Mouse (Mus musculus): ENCODE measurements at regions not wholly inside any gene's neighbourhood (a gene's known extent, or its start where the extent isn't known, plus 50 kb on each side); places are given as distances from the start of the nearest gene placed in this dataset.

- H3K4me3 ChIP-seq (ENCODE audit: low read length): no peak overlapping the region
- H3K27me3 ChIP-seq (replicated peaks; ENCODE audit: control insufficient read depth, insufficient read depth, low read length): no peaks in the 10 kb centered on the region
- H3K27ac ChIP-seq (ENCODE audit: low read depth, low read length): no peak overlapping the region
- 81% methylated on average over 6 of the region's 6 CpGs for WGBS
- ATAC-seq: no peak
- H3K9me3 ChIP-seq (ENCODE audit: control insufficient read depth, low read length): peaks cover 3% of the 10 kb centered on the region
- H3K4me1 ChIP-seq (ENCODE audit: control insufficient read depth, insufficient read depth, low read depth, low read length): peaks cover 5% of the 10 kb centered on the region; the same call in 1 of the 2 replicates
- H3K36me3 ChIP-seq (ENCODE audit: control insufficient read depth, insufficient read depth, low read length): no peaks in the 10 kb centered on the region
- H3K4me2 ChIP-seq (ENCODE audit: low read length): no peak overlapping the region
- H3K9ac ChIP-seq (ENCODE audit: low read depth, low read length): no peak overlapping the region
Measured at GRCm38 (mm10) chr3:65457931-65458330, 65.5 kb upstream of the Ssr3 start.

- Histone ChIP-seq H3K4me3 (ENCODE audit: low read length) (no peak overlapping the region), H3K9me3 (ENCODE audit: control insufficient read depth, low read length) (peaks cover 3% of the 10 kb centered on the region), H3K36me3 (ENCODE audit: control insufficient read depth, insufficient read depth, low read length) (no peaks in the 10 kb centered on the region), H3K27me3 (replicated peaks; ENCODE audit: control insufficient read depth, insufficient read depth, low read length) (no peaks in the 10 kb centered on the region), H3K9ac (ENCODE audit: low read depth, low read length) (no peak overlapping the region), H3K4me1 (ENCODE audit: control insufficient read depth, insufficient read depth, low read depth, low read length) (peaks cover 5% of the 10 kb centered on the region; the same call in 1 of the 2 replicates), H3K27ac (ENCODE audit: low read depth, low read length) (peak overlapping the region; percentile 77), H3K4me2 (ENCODE audit: low read length) (peak overlapping the region; percentile 13; the same call in 1 of the 2 replicates)
- WGBS: 25% methylated on average over 14 of the region's 14 CpGs
- peak; percentile 99 for ATAC-seq
Measured at GRCm38 (mm10) chr3:65455597-65456284, 63.3 kb upstream of the Ssr3 start.

- Histone ChIP-seq H3K9ac (ENCODE audit: low read depth, low read length) (no peak overlapping the region), H3K27ac (ENCODE audit: low read depth, low read length) (no peak overlapping the region), H3K4me2 (ENCODE audit: low read length) (no peak overlapping the region), H3K36me3 (ENCODE audit: control insufficient read depth, insufficient read depth, low read length) (no peaks in the 10 kb centered on the region), H3K4me1 (ENCODE audit: control insufficient read depth, insufficient read depth, low read depth, low read length) (peaks cover 2% of the 10 kb centered on the region; the same call in 1 of the 2 replicates), H3K4me3 (ENCODE audit: low read length) (no peak overlapping the region), H3K27me3 (replicated peaks; ENCODE audit: control insufficient read depth, insufficient read depth, low read length) (no peaks in the 10 kb centered on the region), H3K9me3 (ENCODE audit: control insufficient read depth, low read length) (peaks cover 3% of the 10 kb centered on the region)
- no peak for ATAC-seq
- 98% methylated on average over 7 of the region's 7 CpGs for WGBS
Measured at GRCm38 (mm10) chr3:65454301-65454700, 61.9 kb upstream of the Ssr3 start.

- 88% methylated on average over 1 of the region's 1 CpGs for WGBS
- H3K4me2 ChIP-seq (ENCODE audit: low read length): no peak overlapping the region
Measured at GRCm38 (mm10) chr3:65449176-65449575, 56.8 kb upstream of the Ssr3 start.

GRCm38 (mm10) chr3:65443701-65444100 is 51.3 kb upstream of the Ssr3 start:
- WGBS: 47% methylated on average over 1 of the region's 1 CpGs

More at GRCm38 (mm10) chr3:65449176-65449575, 56.8 kb upstream of the Ssr3 start:
- Histone ChIP-seq H3K27ac (ENCODE audit: low read depth, low read length) (no peak overlapping the region), H3K36me3 (ENCODE audit: control insufficient read depth, insufficient read depth, low read length) (no peaks in the 10 kb centered on the region), H3K4me1 (ENCODE audit: control insufficient read depth, insufficient read depth, low read depth, low read length) (no peaks in the 10 kb centered on the region), H3K9me3 (ENCODE audit: control insufficient read depth, low read length) (no peaks in the 10 kb centered on the region; the same call in 1 of the 2 replicates), H3K9ac (ENCODE audit: low read depth, low read length) (no peak overlapping the region), H3K4me3 (ENCODE audit: low read length) (no peak overlapping the region), H3K27me3 (replicated peaks; ENCODE audit: control insufficient read depth, insufficient read depth, low read length) (no peaks in the 10 kb centered on the region)
- ATAC-seq: no peak

GRCm38 (mm10) chr3:65442946-65443345 is 50.5 kb upstream of the Ssr3 start:
- no peak overlapping the region for H3K4me3 ChIP-seq (ENCODE audit: low read length)
- H3K4me2 ChIP-seq (ENCODE audit: low read length): no peak overlapping the region
- H3K27me3 ChIP-seq (replicated peaks; ENCODE audit: control insufficient read depth, insufficient read depth, low read length): no peaks in the 10 kb centered on the region
- no peak overlapping the region for H3K27ac ChIP-seq (ENCODE audit: low read depth, low read length)
- no peak overlapping the region for H3K9ac ChIP-seq (ENCODE audit: low read depth, low read length)
- WGBS: 69% methylated on average over 8 of the region's 8 CpGs
- H3K4me1 ChIP-seq (ENCODE audit: control insufficient read depth, insufficient read depth, low read depth, low read length): peaks cover 8% of the 10 kb centered on the region
- H3K36me3 ChIP-seq (ENCODE audit: control insufficient read depth, insufficient read depth, low read length): no peaks in the 10 kb centered on the region
- ATAC-seq: no peak
- no peaks in the 10 kb centered on the region for H3K9me3 ChIP-seq (ENCODE audit: control insufficient read depth, low read length)

More at GRCm38 (mm10) chr3:65443701-65444100, 51.3 kb upstream of the Ssr3 start:
- Histone ChIP-seq H3K4me1 (ENCODE audit: control insufficient read depth, insufficient read depth, low read depth, low read length) (peaks cover 8% of the 10 kb centered on the region), H3K4me2 (ENCODE audit: low read length) (no peak overlapping the region), H3K36me3 (ENCODE audit: control insufficient read depth, insufficient read depth, low read length) (no peaks in the 10 kb centered on the region), H3K27ac (ENCODE audit: low read depth, low read length) (no peak overlapping the region), H3K4me3 (ENCODE audit: low read length) (no peak overlapping the region), H3K9ac (ENCODE audit: low read depth, low read length) (no peak overlapping the region), H3K9me3 (ENCODE audit: control insufficient read depth, low read length) (no peaks in the 10 kb centered on the region), H3K27me3 (replicated peaks; ENCODE audit: control insufficient read depth, insufficient read depth, low read length) (no peaks in the 10 kb centered on the region)
- 0 out of 2 replicates have a peak, but pooled peaks have one; percentile 27 for ATAC-seq

GRCm38 (mm10) chr3:65442269-65442668 is 49.8 kb upstream of the Ssr3 start:
- 73% methylated on average over 4 of the region's 4 CpGs for WGBS
- H3K27me3 ChIP-seq (replicated peaks; ENCODE audit: control insufficient read depth, insufficient read depth, low read length): no peaks in the 10 kb centered on the region
- no peak overlapping the region for H3K4me3 ChIP-seq (ENCODE audit: low read length)
- no peaks in the 10 kb centered on the region for H3K9me3 ChIP-seq (ENCODE audit: control insufficient read depth, low read length)
- peaks cover 8% of the 10 kb centered on the region for H3K4me1 ChIP-seq (ENCODE audit: control insufficient read depth, insufficient read depth, low read depth, low read length)
- H3K27ac ChIP-seq (ENCODE audit: low read depth, low read length): no peak overlapping the region; the same call in none of the 2 replicates
- H3K9ac ChIP-seq (ENCODE audit: low read depth, low read length): no peak overlapping the region
- H3K4me2 ChIP-seq (ENCODE audit: low read length): no peak overlapping the region
- no peaks in the 10 kb centered on the region for H3K36me3 ChIP-seq (ENCODE audit: control insufficient read depth, insufficient read depth, low read length)
- no peak for ATAC-seq
